Mouse (Mus musculus): ENCODE data around the gene Kcnj6.

The Kcnj6 gene

GRCm38 (mm10) chr16:94745016-94745415 lies 252.5 kb downstream of the Kcnj6 start:
- H3K27me3 ChIP-seq (ENCODE audit: insufficient read depth, low read length), result peaks cover 2% of the 10 kb centered on the region; the same call in 1 of the 2 replicates
- H3K4me3 ChIP-seq (replicated peaks; ENCODE audit: low read length), result no peak overlapping the region
- H3K4me1 ChIP-seq (replicated peaks; ENCODE audit: low read depth, low read length), result peaks cover 30% of the 10 kb centered on the region
- H3K36me3 ChIP-seq (ENCODE audit: insufficient read depth, low read length), result no peaks in the 10 kb centered on the region
- no peaks in the 10 kb centered on the region for H3K9me3 ChIP-seq (ENCODE audit: low read length)
- TF ChIP-seq POU5F1 (IDR thresholded peaks at IDR 0.05; ENCODE audit: borderline replicate concordance, low read length), result no peak

GRCm38 (mm10) chr16:94743853-94744501 lies 253.5 kb downstream of the Kcnj6 start:
- H3K36me3 ChIP-seq (ENCODE audit: insufficient read depth, low read length), result no peaks in the 10 kb centered on the region
- peak overlapping the region; percentile 73 for H3K4me3 ChIP-seq (replicated peaks; ENCODE audit: low read length)
- peaks cover 30% of the 10 kb centered on the region for H3K4me1 ChIP-seq (replicated peaks; ENCODE audit: low read depth, low read length)
- no peaks in the 10 kb centered on the region for H3K9me3 ChIP-seq (ENCODE audit: low read length)
- TF ChIP-seq NANOG (IDR thresholded peaks at IDR 0.05; ENCODE audit: borderline replicate concordance, low read length) (no peak), CTCF (conservative IDR thresholded peaks at IDR 0.05; ENCODE audit: low read length) (peak; percentile 51), POU5F1 (IDR thresholded peaks at IDR 0.05; ENCODE audit: borderline replicate concordance, low read length) (no peak)
- H3K27me3 ChIP-seq (ENCODE audit: insufficient read depth, low read length), result peaks cover 10% of the 10 kb centered on the region

GRCm38 (mm10) chr16:94737359-94737687 lies 260.2 kb downstream of the Kcnj6 start:
- TF ChIP-seq NANOG (IDR thresholded peaks at IDR 0.05; ENCODE audit: borderline replicate concordance, low read length) (no peak), POU5F1 (IDR thresholded peaks at IDR 0.05; ENCODE audit: borderline replicate concordance, low read length) (no peak), CTCF (conservative IDR thresholded peaks at IDR 0.05; ENCODE audit: low read length) (no peak)
- H3K9me3 ChIP-seq (ENCODE audit: low read length), result no peaks in the 10 kb centered on the region
- no peak overlapping the region for H3K4me3 ChIP-seq (replicated peaks; ENCODE audit: low read length)
- no peaks in the 10 kb centered on the region for H3K36me3 ChIP-seq (ENCODE audit: insufficient read depth, low read length)
- H3K27me3 ChIP-seq (ENCODE audit: insufficient read depth, low read length), result peaks cover 9% of the 10 kb centered on the region; the same call in 1 of the 2 replicates
- peaks cover 26% of the 10 kb centered on the region for H3K4me1 ChIP-seq (replicated peaks; ENCODE audit: low read depth, low read length)

DNA sequence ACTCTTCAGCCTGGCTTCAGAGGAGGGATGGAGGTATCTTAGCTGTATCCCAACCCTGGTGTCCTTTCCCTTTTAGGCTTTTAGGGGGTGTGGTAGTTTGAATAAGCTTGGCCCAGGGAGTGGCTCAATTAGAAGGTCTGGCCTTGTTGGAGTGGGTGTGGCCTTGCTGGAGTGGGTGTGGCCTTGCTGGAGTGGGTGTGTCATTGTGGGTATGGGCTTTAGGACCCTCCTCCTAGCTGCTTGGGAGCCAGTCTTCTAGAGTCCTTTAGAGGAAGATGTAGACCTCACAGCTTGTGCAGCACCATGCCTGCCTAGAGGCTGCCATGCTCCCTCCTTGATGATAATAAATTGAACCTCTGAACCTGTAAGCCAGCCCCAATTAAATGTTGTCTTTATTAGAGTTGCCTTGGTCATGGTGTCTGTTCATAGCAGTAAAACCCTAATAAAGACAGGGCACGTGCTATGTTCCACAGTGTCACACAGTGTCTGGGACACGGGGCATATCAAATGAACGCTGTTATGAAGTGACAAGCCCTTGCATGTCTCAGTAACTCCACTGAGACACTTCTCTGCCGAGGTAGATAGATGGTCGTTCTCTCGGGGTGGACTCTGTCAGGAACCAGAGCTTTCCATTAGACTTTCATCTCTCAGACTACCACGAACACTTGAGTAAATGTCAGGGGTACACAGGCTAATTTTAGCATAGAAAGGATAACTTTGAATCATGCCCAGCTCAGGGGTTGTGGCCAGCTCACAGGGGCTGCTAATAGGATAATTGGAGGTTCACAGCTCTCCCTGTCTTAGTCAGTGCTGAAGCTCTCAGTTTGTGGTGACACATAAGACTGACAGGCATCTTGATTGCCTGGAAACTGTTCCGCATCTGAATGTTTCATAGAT lies 260.8 kb downstream of the Kcnj6 start:
- Histone ChIP-seq H3K27me3 (ENCODE audit: insufficient read depth, low read length) (peaks cover 9% of the 10 kb centered on the region; the same call in 1 of the 2 replicates), H3K4me1 (replicated peaks; ENCODE audit: low read depth, low read length) (peaks cover 26% of the 10 kb centered on the region), H3K36me3 (ENCODE audit: insufficient read depth, low read length) (no peaks in the 10 kb centered on the region), H3K9me3 (ENCODE audit: low read length) (no peaks in the 10 kb centered on the region), H3K4me3 (replicated peaks; ENCODE audit: low read length) (no peak overlapping the region)
- no peak for TF ChIP-seq POU5F1 (IDR thresholded peaks at IDR 0.05; ENCODE audit: borderline replicate concordance, low read length)
- no peak for TF ChIP-seq CTCF (conservative IDR thresholded peaks at IDR 0.05; ENCODE audit: low read length)
- TF ChIP-seq NANOG (IDR thresholded peaks at IDR 0.05; ENCODE audit: borderline replicate concordance, low read length), result no peak

DNA sequence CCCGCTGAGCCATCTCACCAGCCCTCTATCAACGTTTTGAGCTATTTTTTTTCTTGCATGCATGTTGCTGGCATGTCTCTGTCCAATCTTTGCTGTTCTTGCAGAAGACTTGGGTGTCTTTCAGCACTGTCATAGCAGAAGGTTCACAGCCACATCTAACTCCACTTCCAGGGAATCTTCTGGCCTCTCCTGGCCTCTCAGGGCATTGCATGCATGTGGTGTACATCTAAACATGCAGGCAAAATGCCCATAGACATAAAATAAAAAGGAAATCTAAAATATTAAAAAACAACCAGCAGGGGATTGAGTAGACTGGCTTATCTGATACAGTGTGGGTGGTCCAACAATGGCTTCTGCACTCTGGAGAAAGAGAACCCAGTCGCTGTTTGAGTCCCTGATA lies 262.0 kb downstream of the Kcnj6 start:
- H3K9me3 ChIP-seq (ENCODE audit: low read length), result no peaks in the 10 kb centered on the region
- no peak overlapping the region for H3K4me3 ChIP-seq (replicated peaks; ENCODE audit: low read length)
- peaks cover 28% of the 10 kb centered on the region for H3K4me1 ChIP-seq (replicated peaks; ENCODE audit: low read depth, low read length)
- peaks cover 9% of the 10 kb centered on the region; the same call in 1 of the 2 replicates for H3K27me3 ChIP-seq (ENCODE audit: insufficient read depth, low read length)
- no peak for TF ChIP-seq POU5F1 (IDR thresholded peaks at IDR 0.05; ENCODE audit: borderline replicate concordance, low read length)
- no peak for TF ChIP-seq NANOG (IDR thresholded peaks at IDR 0.05; ENCODE audit: borderline replicate concordance, low read length)
- TF ChIP-seq CTCF (conservative IDR thresholded peaks at IDR 0.05; ENCODE audit: low read length), result no peak
- H3K36me3 ChIP-seq (ENCODE audit: insufficient read depth, low read length), result no peaks in the 10 kb centered on the region

- Histone ChIP-seq H3K27me3 (ENCODE audit: insufficient read depth, low read length) (no peaks in the 10 kb centered on the region), H3K36me3 (ENCODE audit: insufficient read depth, low read length) (no peaks in the 10 kb centered on the region), H3K9me3 (ENCODE audit: low read length) (peaks cover 5% of the 10 kb centered on the region; the same call in 1 of the 2 replicates), H3K4me1 (replicated peaks; ENCODE audit: low read depth, low read length) (peaks cover 29% of the 10 kb centered on the region), H3K4me3 (replicated peaks; ENCODE audit: low read length) (no peak overlapping the region)
- TF ChIP-seq POU5F1 (IDR thresholded peaks at IDR 0.05; ENCODE audit: borderline replicate concordance, low read length) (no peak), NANOG (IDR thresholded peaks at IDR 0.05; ENCODE audit: borderline replicate concordance, low read length) (no peak), CTCF (conservative IDR thresholded peaks at IDR 0.05; ENCODE audit: low read length) (no peak)
These were observed 266.5 kb downstream of the Kcnj6 start for GRCm38 (mm10) chr16:94731027-94731426.

DNA sequence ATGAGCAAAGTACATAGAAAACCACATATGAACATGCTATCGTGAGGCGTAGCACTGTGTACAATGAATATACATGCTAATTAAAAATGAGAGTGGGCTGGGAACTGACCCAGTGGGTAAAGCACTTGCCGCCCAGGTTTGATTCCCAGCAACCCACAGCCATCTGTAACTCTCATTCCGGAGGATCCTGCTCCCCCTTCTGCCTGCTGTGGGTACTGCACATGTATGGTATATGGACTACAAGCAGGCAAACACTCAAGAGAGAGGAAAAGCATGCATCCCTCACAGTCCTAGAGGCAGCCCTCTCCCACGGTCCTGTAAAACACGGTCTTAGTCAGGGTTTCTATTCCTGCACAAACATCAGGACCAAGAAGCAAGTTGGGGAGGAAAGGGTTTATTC lies 268.3 kb downstream of the Kcnj6 start:
- peaks cover 5% of the 10 kb centered on the region; the same call in 1 of the 2 replicates for H3K9me3 ChIP-seq (ENCODE audit: low read length)
- TF ChIP-seq NANOG (IDR thresholded peaks at IDR 0.05; ENCODE audit: borderline replicate concordance, low read length) (no peak), CTCF (conservative IDR thresholded peaks at IDR 0.05; ENCODE audit: low read length) (peak; percentile 54)
- H3K36me3 ChIP-seq (ENCODE audit: insufficient read depth, low read length), result no peaks in the 10 kb centered on the region
- no peak overlapping the region for H3K4me3 ChIP-seq (replicated peaks; ENCODE audit: low read length)
- peaks cover 30% of the 10 kb centered on the region for H3K4me1 ChIP-seq (replicated peaks; ENCODE audit: low read depth, low read length)
- H3K27me3 ChIP-seq (ENCODE audit: insufficient read depth, low read length), result no peaks in the 10 kb centered on the region

DNA sequence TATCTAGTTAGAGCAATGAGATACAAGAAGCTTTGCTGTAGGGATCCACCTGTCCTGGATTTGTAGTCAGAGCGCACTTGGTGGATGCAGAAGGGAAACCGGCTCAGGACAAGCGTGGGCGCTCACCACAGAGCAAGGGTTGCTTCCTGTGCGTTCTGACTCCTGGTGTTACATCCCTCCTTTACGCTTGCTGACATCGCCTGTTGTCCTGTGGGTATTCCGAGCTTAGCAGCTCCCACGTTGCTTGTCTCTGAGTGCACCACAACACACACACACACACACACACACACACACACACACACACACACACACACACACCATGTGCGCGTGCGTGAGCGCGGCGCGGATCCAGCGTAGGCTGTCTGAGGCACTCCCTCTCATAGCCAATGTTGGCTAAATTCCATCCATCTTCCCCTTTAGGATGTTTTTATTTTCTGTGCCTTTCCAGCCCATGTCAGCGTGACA lies 272.7 kb downstream of the Kcnj6 start:
- TF ChIP-seq NANOG (IDR thresholded peaks at IDR 0.05; ENCODE audit: borderline replicate concordance, low read length), result no peak
- no peak for TF ChIP-seq POU5F1 (IDR thresholded peaks at IDR 0.05; ENCODE audit: borderline replicate concordance, low read length)
- no peak for TF ChIP-seq CTCF (conservative IDR thresholded peaks at IDR 0.05; ENCODE audit: low read length)
- Histone ChIP-seq H3K9me3 (ENCODE audit: low read length) (peaks cover 5% of the 10 kb centered on the region; the same call in 1 of the 2 replicates), H3K4me1 (replicated peaks; ENCODE audit: low read depth, low read length) (peaks cover 38% of the 10 kb centered on the region)

More for the DNA sequence above, 272.7 kb downstream of the Kcnj6 start:
- Histone ChIP-seq H3K27me3 (ENCODE audit: insufficient read depth, low read length) (no peaks in the 10 kb centered on the region), H3K4me3 (replicated peaks; ENCODE audit: low read length) (peak overlapping the region; percentile 85), H3K36me3 (ENCODE audit: insufficient read depth, low read length) (no peaks in the 10 kb centered on the region)

All from E14TG2a.4 (cell line).